Mouse (Mus musculus): ENCODE results near the gene Mss51. TPM values are rescaled to one million over a fixed set of nuclear protein-coding genes. Genes with fewer than 3 reads are reported as not detected.

Mss51 gene
- polyA plus RNA-seq, 1 experiment from 2014 or later: 0.55 TPM

DNA sequence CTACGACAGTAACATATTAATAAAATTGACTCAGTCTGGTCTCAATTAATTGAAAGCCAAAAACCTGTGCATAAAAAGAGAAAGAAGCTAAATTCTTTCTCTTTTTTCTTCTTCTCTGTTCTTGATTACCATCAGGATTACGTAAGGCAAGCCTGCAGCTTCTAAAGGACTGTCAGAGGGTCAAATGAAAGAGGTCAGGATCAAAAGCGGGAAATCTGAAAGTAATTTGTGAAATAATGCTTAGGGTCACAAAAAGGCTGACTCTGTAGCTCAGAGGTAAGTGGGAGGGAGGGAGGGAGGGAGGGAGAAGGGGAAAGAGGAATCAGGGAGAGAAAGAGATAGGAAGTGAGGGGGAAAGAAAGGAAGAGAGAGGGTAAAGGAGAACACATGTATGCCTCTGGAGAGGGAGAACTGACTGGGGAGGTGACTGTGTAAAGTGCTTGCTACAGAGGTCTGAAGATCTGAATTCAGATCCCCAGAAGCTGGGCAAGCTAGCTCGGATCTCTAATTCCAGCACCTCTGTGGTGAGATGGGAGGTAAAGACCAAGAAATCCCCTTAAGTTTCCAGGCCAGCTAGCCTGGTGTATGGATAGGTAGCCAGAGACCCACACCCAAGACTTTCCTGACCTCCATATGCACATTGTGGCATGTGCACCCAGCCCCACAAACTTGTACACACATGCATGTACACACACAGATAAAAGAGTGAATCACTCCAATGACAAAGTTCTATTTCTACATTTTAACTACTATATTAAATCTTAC is 19.3 kb downstream of the Mss51 start:
- Histone ChIP-seq H3K9me3 (replicated peaks; ENCODE audit: control insufficient read depth, low read length) (no peaks in the 10 kb centered on the region), H3K27ac (ENCODE audit: low read length) (peak overlapping the region; percentile 67), H3K4me2 (ENCODE audit: low read depth, low read length) (peak overlapping the region; percentile 46), H3K36me3 (ENCODE audit: control insufficient read depth, insufficient read depth) (peaks cover 5% of the 10 kb centered on the region; the same call in 1 of the 2 replicates), H3K9ac (ENCODE audit: low read depth, low read length) (no peak overlapping the region), H3K4me3 (ENCODE audit: low read depth, low read length) (peak overlapping the region; percentile 12), H3K4me1 (ENCODE audit: control insufficient read depth, low read depth, low read length) (peaks cover 30% of the 10 kb centered on the region), H3K27me3 (ENCODE audit: control insufficient read depth, insufficient read depth, low read depth, low read length) (no peaks in the 10 kb centered on the region)
- WGBS (ENCODE audit: insufficient replicate concordance): 66% methylated on average over 4 of the region's 4 CpGs
- ATAC-seq (ENCODE audit: low read depth): no peak

- H3K27ac ChIP-seq (ENCODE audit: low read length): no peak overlapping the region
- H3K4me2 ChIP-seq (ENCODE audit: low read depth, low read length): no peak overlapping the region
- H3K27me3 ChIP-seq (ENCODE audit: control insufficient read depth, insufficient read depth, low read depth, low read length): no peaks in the 10 kb centered on the region
- no peak overlapping the region for H3K4me3 ChIP-seq (ENCODE audit: low read depth, low read length)
- H3K4me1 ChIP-seq (ENCODE audit: control insufficient read depth, low read depth, low read length): no peaks in the 10 kb centered on the region
- H3K9ac ChIP-seq (ENCODE audit: low read depth, low read length): no peak overlapping the region
- H3K9me3 ChIP-seq (replicated peaks; ENCODE audit: control insufficient read depth, low read length): no peaks in the 10 kb centered on the region
- WGBS (ENCODE audit: insufficient replicate concordance): 86% methylated on average over 14 of the region's 14 CpGs
- ATAC-seq (ENCODE audit: low read depth): no peak
- peaks cover 56% of the 10 kb centered on the region for H3K36me3 ChIP-seq (ENCODE audit: control insufficient read depth, insufficient read depth)
These were observed 36.5 kb downstream of the Mss51 start for GRCm38 (mm10) chr14:20460216-20460615.

GRCm38 (mm10) chr14:20458378-20458777 is 38.3 kb downstream of the Mss51 start:
- no peak for ATAC-seq (ENCODE audit: low read depth)
- Histone ChIP-seq H3K9me3 (replicated peaks; ENCODE audit: control insufficient read depth, low read length) (no peaks in the 10 kb centered on the region), H3K27ac (ENCODE audit: low read length) (no peak overlapping the region), H3K4me2 (ENCODE audit: low read depth, low read length) (no peak overlapping the region), H3K27me3 (ENCODE audit: control insufficient read depth, insufficient read depth, low read depth, low read length) (no peaks in the 10 kb centered on the region), H3K36me3 (ENCODE audit: control insufficient read depth, insufficient read depth) (peaks cover 44% of the 10 kb centered on the region), H3K4me3 (ENCODE audit: low read depth, low read length) (no peak overlapping the region), H3K9ac (ENCODE audit: low read depth, low read length) (no peak overlapping the region), H3K4me1 (ENCODE audit: control insufficient read depth, low read depth, low read length) (no peaks in the 10 kb centered on the region)
- WGBS (ENCODE audit: insufficient replicate concordance): 84% methylated on average over 9 of the region's 9 CpGs

DNA sequence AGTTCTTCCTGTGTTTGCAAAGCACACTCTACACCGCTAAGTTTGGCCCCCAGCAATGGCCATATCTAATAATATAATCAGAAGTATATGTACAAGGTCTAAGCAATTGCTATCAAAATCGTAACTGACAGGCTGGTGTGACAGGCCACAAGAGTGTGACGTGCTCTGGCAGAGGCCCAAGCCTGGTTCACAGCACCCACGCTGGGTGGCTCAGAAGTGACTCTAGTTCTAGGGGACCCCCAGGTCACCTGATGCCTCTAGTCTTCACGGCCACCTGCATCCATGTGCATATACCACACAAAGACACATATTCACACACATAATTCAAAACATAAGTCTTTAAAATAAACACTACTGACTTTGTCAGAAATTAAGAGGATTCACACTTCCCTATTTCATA is 43.8 kb downstream of the Mss51 start:
- Histone ChIP-seq H3K4me2 (ENCODE audit: low read depth, low read length) (no peak overlapping the region), H3K4me3 (ENCODE audit: low read depth, low read length) (no peak overlapping the region), H3K36me3 (ENCODE audit: control insufficient read depth, insufficient read depth) (peaks cover 13% of the 10 kb centered on the region; the same call in 1 of the 2 replicates), H3K27me3 (ENCODE audit: control insufficient read depth, insufficient read depth, low read depth, low read length) (no peaks in the 10 kb centered on the region), H3K9me3 (replicated peaks; ENCODE audit: control insufficient read depth, low read length) (no peaks in the 10 kb centered on the region), H3K4me1 (ENCODE audit: control insufficient read depth, low read depth, low read length) (peaks cover 7% of the 10 kb centered on the region), H3K9ac (ENCODE audit: low read depth, low read length) (no peak overlapping the region), H3K27ac (ENCODE audit: low read length) (no peak overlapping the region)
- no peak for ATAC-seq (ENCODE audit: low read depth)
- WGBS (ENCODE audit: insufficient replicate concordance): 81% methylated on average over 5 of the region's 5 CpGs

GRCm38 (mm10) chr14:20451765-20452331 is 44.9 kb downstream of the Mss51 start, which contains the start of gene Cfap70:
TSS of gene Cfap70 (minus strand) at chr14:20452226.
- Histone ChIP-seq H3K4me1 (ENCODE audit: control insufficient read depth, low read depth, low read length) (peaks cover 7% of the 10 kb centered on the region), H3K4me2 (ENCODE audit: low read depth, low read length) (peak within 1 kb of the TSS; percentile 64), H3K27me3 (ENCODE audit: control insufficient read depth, insufficient read depth, low read depth, low read length) (no peaks in the 10 kb centered on the region), H3K9ac (ENCODE audit: low read depth, low read length) (peak within 1 kb of the TSS; percentile 1; the same call in 1 of the 2 replicates), H3K27ac (ENCODE audit: low read length) (no peak within 1 kb of the TSS), H3K4me3 (ENCODE audit: low read depth, low read length) (peak within 1 kb of the TSS; percentile 44), H3K9me3 (replicated peaks; ENCODE audit: control insufficient read depth, low read length) (no peaks in the 10 kb centered on the region), H3K36me3 (ENCODE audit: control insufficient read depth, insufficient read depth) (peaks cover 11% of the 10 kb centered on the region; the same call in 1 of the 2 replicates)
- peak; percentile 73 for ATAC-seq (ENCODE audit: low read depth)
- WGBS (ENCODE audit: insufficient replicate concordance): 4% methylated on average over 15 of the region's 15 CpGs

DNA sequence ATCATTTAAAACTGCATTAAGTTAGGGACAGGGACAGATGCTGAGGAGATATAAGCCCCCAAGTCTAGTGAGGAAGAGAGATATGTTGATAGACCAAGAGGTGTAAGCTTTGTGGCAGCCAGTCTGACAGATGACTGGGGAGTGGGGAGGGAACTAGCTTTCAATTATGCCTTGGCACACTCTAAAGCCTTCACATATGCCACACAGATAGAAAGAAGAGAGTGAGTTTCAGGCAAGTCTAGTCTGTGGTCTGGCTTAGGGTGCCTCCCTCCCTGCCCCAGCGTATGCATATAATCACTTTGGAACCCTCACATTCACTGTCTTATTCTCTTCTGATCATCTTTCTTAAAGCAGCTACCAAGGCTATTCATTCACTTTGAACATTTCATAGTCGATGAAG is 45.4 kb downstream of the Mss51 start:
- Histone ChIP-seq H3K4me1 (ENCODE audit: control insufficient read depth, low read depth, low read length) (peaks cover 7% of the 10 kb centered on the region), H3K27ac (ENCODE audit: low read length) (no peak overlapping the region), H3K4me2 (ENCODE audit: low read depth, low read length) (peak overlapping the region; percentile 64), H3K36me3 (ENCODE audit: control insufficient read depth, insufficient read depth) (peaks cover 7% of the 10 kb centered on the region; the same call in 1 of the 2 replicates), H3K4me3 (ENCODE audit: low read depth, low read length) (peak overlapping the region; percentile 44), H3K9ac (ENCODE audit: low read depth, low read length) (peak overlapping the region; percentile 1; the same call in 1 of the 2 replicates), H3K27me3 (ENCODE audit: control insufficient read depth, insufficient read depth, low read depth, low read length) (no peaks in the 10 kb centered on the region), H3K9me3 (replicated peaks; ENCODE audit: control insufficient read depth, low read length) (no peaks in the 10 kb centered on the region)
- 0 out of 2 replicates have a peak, but pooled peaks have one; percentile 49 for ATAC-seq (ENCODE audit: low read depth)
- WGBS (ENCODE audit: insufficient replicate concordance): 23% methylated on average over 2 of the region's 2 CpGs

DNA sequence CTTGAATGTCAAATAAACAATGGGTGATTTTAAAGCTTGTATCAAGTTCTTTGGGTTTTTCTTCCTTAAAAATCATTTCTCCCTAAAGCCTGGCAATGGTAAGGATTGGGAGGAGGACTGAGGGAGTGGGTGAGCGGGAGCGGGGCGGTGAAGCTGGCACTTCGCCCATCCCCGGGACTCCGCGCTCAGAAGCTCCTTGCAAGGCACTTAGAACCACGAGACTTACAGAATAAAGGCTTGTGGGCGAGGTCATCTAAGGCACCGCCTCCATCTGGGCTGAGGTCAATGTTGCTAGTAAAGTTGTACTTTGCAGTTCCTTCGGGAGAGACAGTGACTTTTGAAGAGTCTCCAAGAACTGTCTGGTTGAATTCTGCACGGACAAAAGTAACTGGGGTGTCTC is 49.5 kb downstream of the Mss51 start:
- no peak overlapping the region for H3K4me2 ChIP-seq (ENCODE audit: low read depth, low read length)
- no peaks in the 10 kb centered on the region for H3K27me3 ChIP-seq (ENCODE audit: control insufficient read depth, insufficient read depth, low read depth, low read length)

GRCm38 (mm10) chr14:20442252-20442651 is 54.4 kb downstream of the Mss51 start:
- no peak overlapping the region for H3K4me3 ChIP-seq (ENCODE audit: low read depth, low read length)
- no peaks in the 10 kb centered on the region for H3K36me3 ChIP-seq (ENCODE audit: control insufficient read depth, insufficient read depth)
- no peak overlapping the region for H3K9ac ChIP-seq (ENCODE audit: low read depth, low read length)
- H3K9me3 ChIP-seq (replicated peaks; ENCODE audit: control insufficient read depth, low read length): no peaks in the 10 kb centered on the region
- no peaks in the 10 kb centered on the region for H3K27me3 ChIP-seq (ENCODE audit: control insufficient read depth, insufficient read depth, low read depth, low read length)
- no peak overlapping the region for H3K4me2 ChIP-seq (ENCODE audit: low read depth, low read length)
- WGBS (ENCODE audit: insufficient replicate concordance): 69% methylated on average over 17 of the region's 17 CpGs
- H3K4me1 ChIP-seq (ENCODE audit: control insufficient read depth, low read depth, low read length): no peaks in the 10 kb centered on the region
- no peak overlapping the region for H3K27ac ChIP-seq (ENCODE audit: low read length)
- no peak for ATAC-seq (ENCODE audit: low read depth)

More for the DNA sequence above, 49.5 kb downstream of the Mss51 start:
- H3K36me3 ChIP-seq (ENCODE audit: control insufficient read depth, insufficient read depth): no peaks in the 10 kb centered on the region
- ATAC-seq (ENCODE audit: low read depth): no peak
- H3K4me1 ChIP-seq (ENCODE audit: control insufficient read depth, low read depth, low read length): peaks cover 5% of the 10 kb centered on the region
- no peak overlapping the region for H3K4me3 ChIP-seq (ENCODE audit: low read depth, low read length)
- 64% methylated on average over 12 of the region's 12 CpGs for WGBS (ENCODE audit: insufficient replicate concordance)
- no peak overlapping the region for H3K27ac ChIP-seq (ENCODE audit: low read length)
- H3K9me3 ChIP-seq (replicated peaks; ENCODE audit: control insufficient read depth, low read length): no peaks in the 10 kb centered on the region
- H3K9ac ChIP-seq (ENCODE audit: low read depth, low read length): no peak overlapping the region

DNA sequence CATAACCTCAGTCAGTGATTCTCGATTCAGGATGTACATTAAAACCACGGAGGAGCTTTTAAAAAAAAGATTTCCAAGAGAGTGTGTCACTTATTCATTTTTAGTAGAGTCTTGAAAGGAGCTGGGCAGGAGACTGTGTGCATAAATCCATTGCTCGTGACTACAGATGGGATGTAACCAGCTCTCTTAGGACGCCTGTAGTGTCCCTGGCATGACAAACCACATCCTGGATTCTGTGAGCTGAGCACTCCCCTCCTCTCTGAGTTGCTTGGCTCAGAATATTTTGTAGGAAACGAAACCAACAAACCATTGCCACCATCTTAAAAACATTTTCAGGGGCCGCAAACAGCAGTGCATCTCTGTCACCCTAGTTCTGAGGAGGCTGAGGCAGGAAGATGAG is 59.7 kb downstream of the Mss51 start:
- Histone ChIP-seq H3K9me3 (replicated peaks; ENCODE audit: control insufficient read depth, low read length) (no peaks in the 10 kb centered on the region), H3K4me1 (ENCODE audit: control insufficient read depth, low read depth, low read length) (no peaks in the 10 kb centered on the region), H3K27me3 (ENCODE audit: control insufficient read depth, insufficient read depth, low read depth, low read length) (no peaks in the 10 kb centered on the region), H3K4me2 (ENCODE audit: low read depth, low read length) (no peak overlapping the region), H3K4me3 (ENCODE audit: low read depth, low read length) (no peak overlapping the region), H3K9ac (ENCODE audit: low read depth, low read length) (no peak overlapping the region), H3K36me3 (ENCODE audit: control insufficient read depth, insufficient read depth) (no peaks in the 10 kb centered on the region), H3K27ac (ENCODE audit: low read length) (no peak overlapping the region)
- 39% methylated on average over 6 of the region's 6 CpGs for whole genome bisulfite sequencing (ENCODE audit: insufficient replicate concordance)
- ATAC-seq (ENCODE audit: low read depth): no peak

Data from liver, embryonic 16.5 days (tissue).